Mouse (Mus musculus): ENCODE measurements around the gene Svep1. TPM values are rescaled to one million over a fixed set of nuclear protein-coding genes. Genes with fewer than 3 reads are reported as not detected.

Svep1 gene
- polyA plus RNA-seq, 1 experiment from 2014 or later = 17.6 TPM

DNA sequence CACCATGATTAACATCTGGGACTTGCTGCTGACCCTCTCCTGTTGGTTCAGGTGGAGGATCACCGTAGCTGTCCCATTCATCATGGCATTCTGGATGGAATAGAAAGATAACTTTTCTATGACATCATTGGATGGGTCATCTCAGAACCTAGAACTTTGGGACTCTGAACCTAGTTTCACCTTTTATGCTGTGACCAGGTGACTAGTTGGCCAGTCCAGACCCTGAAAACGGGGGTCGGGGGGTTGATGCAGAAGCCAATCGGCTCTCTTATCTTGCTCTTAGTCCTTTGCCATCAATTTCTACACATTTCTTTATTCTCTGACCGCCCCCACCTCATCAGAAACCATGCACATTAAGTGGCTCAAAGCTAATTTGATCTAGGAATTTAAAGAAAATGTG lies 197.6 kb downstream of the Svep1 start, which contains the start of gene Txndc8:
TSS of gene Txndc8 (minus strand) at position 101 of the 400 bp plus-strand sequence.
- DNase-seq = no peak
- Histone ChIP-seq H3K4me1 (ENCODE audit: insufficient read depth) (no peaks in the 10 kb centered on the region), H3K9ac (no peak within 1 kb of the TSS), H3K27me3 (ENCODE audit: insufficient read depth, low read length) (no peaks in the 10 kb centered on the region), H3K4me3 (ENCODE audit: low read depth, low read length) (no peak within 1 kb of the TSS), H3K4me2 (no peak within 1 kb of the TSS), H3K36me3 (ENCODE audit: insufficient read depth) (no peaks in the 10 kb centered on the region), H3K27ac (ENCODE audit: low read depth) (no peak within 1 kb of the TSS), H3K9me3 (ENCODE audit: low read depth, low read length) (no peaks in the 10 kb centered on the region)
- WGBS = 85% methylated on average over 5 of the region's 5 CpGs
- no peak for TF ChIP-seq CTCF (IDR thresholded peaks at IDR 0.05; ENCODE audit: low read depth)
- ATAC-seq (ENCODE audit: insufficient read depth) = no peak

DNA sequence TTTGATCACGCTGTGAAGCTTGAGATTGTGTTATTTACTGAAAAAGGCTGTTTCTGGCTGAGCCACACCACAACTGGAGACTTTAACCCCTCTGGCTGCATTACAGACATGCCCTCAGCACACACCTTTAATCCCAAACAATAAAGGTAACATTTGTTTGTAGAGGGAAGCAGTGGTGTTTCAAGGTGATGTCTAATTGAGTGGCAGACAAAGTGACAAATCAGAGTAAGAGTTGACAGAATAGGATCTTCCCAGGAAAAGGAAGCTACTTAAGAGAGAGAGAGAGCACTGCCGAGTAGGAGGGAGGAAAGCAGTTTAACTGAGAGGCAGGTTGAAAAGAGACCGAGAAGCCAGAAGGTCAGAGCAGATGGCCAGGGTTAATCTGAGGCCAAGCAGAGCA lies 203.2 kb downstream of the Svep1 start:
- H3K4me3 ChIP-seq (ENCODE audit: low read depth, low read length) = no peak overlapping the region
- ATAC-seq (ENCODE audit: insufficient read depth) (no peak), DNase-seq (no peak)
- H3K9ac ChIP-seq = no peak overlapping the region
- H3K4me2 ChIP-seq = no peak overlapping the region
- no peaks in the 10 kb centered on the region for H3K4me1 ChIP-seq (ENCODE audit: insufficient read depth)
- H3K9me3 ChIP-seq (ENCODE audit: low read depth, low read length) = no peaks in the 10 kb centered on the region
- H3K27ac ChIP-seq (ENCODE audit: low read depth) = no peak overlapping the region
- whole genome bisulfite sequencing = 52% methylated on average over 3 of the region's 3 CpGs
- no peak for TF ChIP-seq CTCF (IDR thresholded peaks at IDR 0.05; ENCODE audit: low read depth)
- H3K27me3 ChIP-seq (ENCODE audit: insufficient read depth, low read length) = no peaks in the 10 kb centered on the region
- H3K36me3 ChIP-seq (ENCODE audit: insufficient read depth) = no peaks in the 10 kb centered on the region

Other genes with a start within 250 kb of the Svep1 start
- gene Txndc8, start 197.7 kb downstream of the Svep1 start, polyA plus RNA-seq (2014; fragmentation: Nextera tagmentation; extraction: Ambion mirVana) = not detected in 2 replicates
- gene Musk, start 79.1 kb upstream of the Svep1 start, polyA plus RNA-seq (2014; fragmentation: Nextera tagmentation; extraction: Ambion mirVana) = not detected in 2 replicates

All from lung, embryonic 14.5 days (tissue).